Comparison of ENCODE assay signal across 24 mouse cellular contexts in genomic region chr1:158400898-158401297, GRCm38 (mm10). TPM values are rescaled to one million over a fixed set of nuclear protein-coding genes. Genes with fewer than 3 reads are reported as not detected.
DNase-seq lines count a peak whose midpoint lies in the region; ATAC-seq and TF ChIP-seq lines count a peak whose summit lies in the region.
"Had no signal": no experiment of that assay in that cellular context is flagged by ENCODE, and none has a peak within 500 bp of the region (broad histone marks: within the 10 kb centered on the region; RNA-seq: fewer than 3 reads in every experiment).

No protein-coding gene starts in this region.

- H3K4me1 ChIP-seq in forebrain, embryonic 12.5 days, result peaks cover 6% of the 10 kb centered on the region; the same call in 1 of the 2 replicates
- no peaks in the 10 kb centered on the region for H3K4me1 ChIP-seq in forebrain, embryonic 10.5 days
- H3K4me1 ChIP-seq in kidney, postnatal 0 days (replicated peaks; ENCODE audit: insufficient read depth, low read length), result no peaks in the 10 kb centered on the region
- H3K4me1 ChIP-seq in forebrain, postnatal 0 days (ENCODE audit: insufficient read depth), result peaks cover 3% of the 10 kb centered on the region; the same call in 1 of the 2 replicates
- H3K4me1 ChIP-seq in heart, embryonic 11.5 days (ENCODE audit: control insufficient read depth, insufficient read depth, low read length), result no peaks in the 10 kb centered on the region
- H3K4me1 ChIP-seq: heart, embryonic 13.5 days had no signal

- peaks cover 11% of the 10 kb centered on the region; the same call in 1 of the 2 replicates for H3K36me3 ChIP-seq in forebrain, embryonic 12.5 days (replicated peaks)
- H3K36me3 ChIP-seq in forebrain, embryonic 10.5 days (replicated peaks), result 0 out of 2 replicates have a peak, but pooled peaks cover 6% of the 10 kb centered on the region
- H3K36me3 ChIP-seq in kidney, postnatal 0 days (ENCODE audit: insufficient read depth, low read length), result no peaks in the 10 kb centered on the region
- H3K36me3 ChIP-seq in forebrain, postnatal 0 days (ENCODE audit: insufficient read depth), result no peaks in the 10 kb centered on the region; the same call in 1 of the 2 replicates
- no peaks in the 10 kb centered on the region for H3K36me3 ChIP-seq in heart, embryonic 11.5 days (ENCODE audit: control insufficient read depth, insufficient read depth, low read length)
- H3K36me3 ChIP-seq: embryonic facial prominence, embryonic 13.5 days; G1E; heart, embryonic 13.5 days had no signal

- no peak overlapping the region for H3K4me3 ChIP-seq in forebrain, embryonic 12.5 days (replicated peaks)
- no peak overlapping the region for H3K4me3 ChIP-seq in forebrain, embryonic 10.5 days
- H3K4me3 ChIP-seq in kidney, postnatal 0 days (replicated peaks; ENCODE audit: low read depth, low read length), result no peak overlapping the region
- H3K4me3 ChIP-seq in forebrain, postnatal 0 days (ENCODE audit: low read depth, low read length), result no peak overlapping the region
- no peak overlapping the region for H3K4me3 ChIP-seq in heart, embryonic 11.5 days (ENCODE audit: low read depth, low read length)
- H3K4me3 ChIP-seq: embryonic facial prominence, embryonic 13.5 days; gastrocnemius, adult 2 months; heart, embryonic 13.5 days had no signal

- no peak for TF ChIP-seq CTCF in kidney, postnatal 0 days (IDR thresholded peaks at IDR 0.05; ENCODE audit: low read depth)
- TF ChIP-seq CTCF in brain, embryonic 14.5 days (IDR thresholded peaks at IDR 0.05; ENCODE audit: borderline replicate concordance, extremely low read depth, insufficient read depth, insufficient read length), result no peak
- no peak for TF ChIP-seq CTCF in forebrain, postnatal 0 days (IDR thresholded peaks at IDR 0.05; ENCODE audit: low read depth)

- TF ChIP-seq POLR2A in brain, embryonic 14.5 days (IDR thresholded peaks at IDR 0.05; ENCODE audit: borderline replicate concordance, extremely low read depth, insufficient read depth, insufficient read length, poor library complexity, severe bottlenecking), result no peak

- H3K9ac ChIP-seq in forebrain, embryonic 12.5 days, result no peak overlapping the region
- H3K9ac ChIP-seq in kidney, postnatal 0 days (ENCODE audit: low read depth, low read length), result no peak overlapping the region
- no peak overlapping the region for H3K9ac ChIP-seq in forebrain, postnatal 0 days
- H3K9ac ChIP-seq in heart, embryonic 11.5 days (ENCODE audit: low read depth, low read length), result no peak overlapping the region
- H3K9ac ChIP-seq: embryonic facial prominence, embryonic 13.5 days; heart, embryonic 13.5 days had no signal

- no peak for DNase-seq in forebrain, embryonic 10.5 days (ENCODE audit: extremely low spot score, low spot score)
- peak; percentile 10 for DNase-seq in kidney, postnatal 0 days (ENCODE audit: low spot score)
- DNase-seq in kidney, adult 11 months, result no peak
- DNase-seq in brain, embryonic 14.5 days (ENCODE audit: low read depth), result peak; percentile 69
- DNase-seq in forebrain, postnatal 0 days, result peak; percentile 50
- DNase-seq: adrenal gland, adult 2 months; adrenal gland, postnatal 25 days; B cell, adult 2 months; cerebellum, adult 18-20 months; cerebellum, adult 9-11 months; cerebellum, postnatal 36 days; gastrocnemius, adult 2 months; gastrocnemius, postnatal 25 days; heart, postnatal 36 days; kidney, adult 18-20 months had no signal

- no peaks in the 10 kb centered on the region for H3K9me3 ChIP-seq in forebrain, embryonic 12.5 days
- H3K9me3 ChIP-seq in forebrain, embryonic 10.5 days, result no peaks in the 10 kb centered on the region
- H3K9me3 ChIP-seq in kidney, postnatal 0 days (replicated peaks; ENCODE audit: low read length), result no peaks in the 10 kb centered on the region
- no peaks in the 10 kb centered on the region for H3K9me3 ChIP-seq in forebrain, postnatal 0 days (ENCODE audit: low read length)
- H3K9me3 ChIP-seq in heart, embryonic 11.5 days (replicated peaks; ENCODE audit: control insufficient read depth, low read length), result no peaks in the 10 kb centered on the region
- H3K9me3 ChIP-seq: embryonic facial prominence, embryonic 13.5 days; heart, embryonic 13.5 days had no signal

- 56% methylated on average over 2 of the region's 2 CpGs for WGBS in forebrain, embryonic 12.5 days
- 83% methylated on average over 2 of the region's 2 CpGs for WGBS in forebrain, embryonic 10.5 days
- WGBS in kidney, postnatal 0 days, result 29% methylated on average over 2 of the region's 2 CpGs
- 13% methylated on average over 2 of the region's 2 CpGs for WGBS in forebrain, postnatal 0 days
- 46% methylated on average over 2 of the region's 2 CpGs for WGBS in heart, embryonic 11.5 days (ENCODE audit: insufficient replicate concordance)

- ATAC-seq in forebrain, embryonic 12.5 days (ENCODE audit: low FRiP score), result 0 out of 2 replicates have a peak, but pooled peaks have one; percentile 36
- ATAC-seq in kidney, postnatal 0 days (replicated peaks; ENCODE audit: low FRiP score, low read depth), result no peak
- peak; percentile 89 for ATAC-seq in forebrain, postnatal 0 days
- no peak for ATAC-seq in monocyte, adult 5-6 weeks (replicated peaks; ENCODE audit: insufficient number of reproducible peaks, low FRiP score, low TSS enrichment, poor library complexity, severe bottlenecking)
- no peak for ATAC-seq in heart, embryonic 11.5 days (replicated peaks; ENCODE audit: insufficient number of reproducible peaks, low FRiP score, low TSS enrichment)
- ATAC-seq: CD4-positive, CD25-positive, alpha-beta regulatory T cell, adult 4 months; hindbrain, postnatal 0 days had no signal

- no peaks in the 10 kb centered on the region for H3K27me3 ChIP-seq in forebrain, embryonic 12.5 days
- H3K27me3 ChIP-seq in forebrain, embryonic 10.5 days (ENCODE audit: poor library complexity, severe bottlenecking), result no peaks in the 10 kb centered on the region
- no peaks in the 10 kb centered on the region for H3K27me3 ChIP-seq in kidney, postnatal 0 days (ENCODE audit: insufficient read depth, low read length)
- H3K27me3 ChIP-seq in forebrain, postnatal 0 days (ENCODE audit: insufficient read depth, low read length), result no peaks in the 10 kb centered on the region
- H3K27me3 ChIP-seq in heart, embryonic 11.5 days (ENCODE audit: control insufficient read depth, insufficient read depth, low read length), result no peaks in the 10 kb centered on the region
- H3K27me3 ChIP-seq: embryonic facial prominence, embryonic 13.5 days; heart, embryonic 13.5 days had no signal

- H3K27ac ChIP-seq in forebrain, embryonic 12.5 days, result no peak overlapping the region
- no peak overlapping the region for H3K27ac ChIP-seq in forebrain, embryonic 10.5 days
- no peak overlapping the region for H3K27ac ChIP-seq in kidney, postnatal 0 days
- no peak overlapping the region; the same call in 1 of the 2 replicates for H3K27ac ChIP-seq in forebrain, postnatal 0 days (ENCODE audit: low read depth, low read length)
- no peak overlapping the region for H3K27ac ChIP-seq in heart, embryonic 11.5 days (ENCODE audit: low read depth, low read length)
- H3K27ac ChIP-seq: embryonic facial prominence, embryonic 13.5 days; gastrocnemius, adult 2 months; heart, embryonic 13.5 days; hindbrain, postnatal 0 days had no signal

- no peak overlapping the region for H3K4me2 ChIP-seq in forebrain, embryonic 12.5 days
- H3K4me2 ChIP-seq in kidney, postnatal 0 days (ENCODE audit: low read length), result no peak overlapping the region
- H3K4me2 ChIP-seq in forebrain, postnatal 0 days (ENCODE audit: low read depth), result no peak overlapping the region
- no peak overlapping the region for H3K4me2 ChIP-seq in heart, embryonic 11.5 days
- H3K4me2 ChIP-seq: embryonic facial prominence, embryonic 13.5 days; heart, embryonic 13.5 days had no signal

RNA-seq across cellular contexts. Expression of gene Astn1, which starts 38.8 kb away (rescaled TPM):
- polyA plus RNA-seq in forebrain, embryonic 12.5 days (2016; fragmentation: Nextera tagmentation; extraction: Ambion mirVana), result 25.9 and 26.0 TPM in 2 replicates
- 7.7 and 8.2 TPM in 2 replicates for polyA plus RNA-seq in forebrain, embryonic 10.5 days (2016; fragmentation: Nextera tagmentation; extraction: Ambion mirVana)
- polyA plus RNA-seq in kidney, postnatal 0 days (2015; fragmentation: Nextera tagmentation; extraction: Ambion mirVana), result 0.38 and 0.51 TPM in 2 replicates
- polyA plus RNA-seq in brain, embryonic 14.5 days (2012; rRNA removed), result 38.2 and 71.3 TPM in 2 replicates
- 83.6 and 122 TPM in 2 replicates for total RNA-seq in forebrain, postnatal 0 days (2014; rRNA removed)
- polyA plus RNA-seq in forebrain, postnatal 0 days (2015; fragmentation: Nextera tagmentation; extraction: Ambion mirVana), result 20.9 and 29.4 TPM in 2 replicates
- not detected in 3 replicates for total RNA-seq in monocyte, adult 5-6 weeks (2017)
- polyA plus RNA-seq in heart, embryonic 11.5 days (2014; fragmentation: Nextera tagmentation; extraction: Ambion mirVana), result 2.1 and 2.6 TPM in 2 replicates
- total RNA-seq: granulocyte monocyte progenitor cell, adult 5-6 weeks had no signal
- polyA plus RNA-seq: CD4-positive, CD25-positive, alpha-beta regulatory T cell, adult 4 months had no signal

RNA-seq across cellular contexts. Expression of gene Brinp2, which starts 44.8 kb away (rescaled TPM):
- polyA plus RNA-seq in forebrain, embryonic 12.5 days (2016; fragmentation: Nextera tagmentation; extraction: Ambion mirVana), result 14.8 and 15.2 TPM in 2 replicates
- 1.0 and 2.4 TPM in 2 replicates for polyA plus RNA-seq in forebrain, embryonic 10.5 days (2016; fragmentation: Nextera tagmentation; extraction: Ambion mirVana)
- polyA plus RNA-seq in kidney, postnatal 0 days (2015; fragmentation: Nextera tagmentation; extraction: Ambion mirVana), result 0.09 and 0.10 TPM in 2 replicates
- 27.0 and 29.5 TPM in 2 replicates for polyA plus RNA-seq in brain, embryonic 14.5 days (2012; rRNA removed)
- total RNA-seq in forebrain, postnatal 0 days (2014; rRNA removed), result 46.8 and 54.1 TPM in 2 replicates
- polyA plus RNA-seq in forebrain, postnatal 0 days (2015; fragmentation: Nextera tagmentation; extraction: Ambion mirVana), result 34.1 and 40.6 TPM in 2 replicates
- not detected in 3 replicates for total RNA-seq in monocyte, adult 5-6 weeks (2017)
- 0.33 and 0.39 TPM in 2 replicates for polyA plus RNA-seq in heart, embryonic 11.5 days (2014; fragmentation: Nextera tagmentation; extraction: Ambion mirVana)
- total RNA-seq: granulocyte monocyte progenitor cell, adult 5-6 weeks had no signal
- polyA plus RNA-seq: G1E had no signal

Comparison
In these comparisons a context has a peak if more than half of its experiments do, and no peak if none do; other contexts are left out.
1. DNase-seq: peak in kidney, postnatal 0 days (single experiment), brain, embryonic 14.5 days (single experiment) and forebrain, postnatal 0 days (single experiment); none in forebrain, embryonic 10.5 days (single experiment) and kidney, adult 11 months (single experiment).
2. ATAC-seq: peak in forebrain, embryonic 12.5 days (single experiment) and forebrain, postnatal 0 days (single experiment); none in kidney, postnatal 0 days (single experiment), monocyte, adult 5-6 weeks (single experiment) and heart, embryonic 11.5 days (single experiment).